Mouse (Mus musculus): ENCODE results near the gene Sbk2. TPM values are rescaled to one million over a fixed set of nuclear protein-coding genes. Genes with fewer than 3 reads are reported as not detected.

Gene Sbk2
- polyA plus RNA-seq, 1 experiment from 2014 or later: not detected

DNA sequence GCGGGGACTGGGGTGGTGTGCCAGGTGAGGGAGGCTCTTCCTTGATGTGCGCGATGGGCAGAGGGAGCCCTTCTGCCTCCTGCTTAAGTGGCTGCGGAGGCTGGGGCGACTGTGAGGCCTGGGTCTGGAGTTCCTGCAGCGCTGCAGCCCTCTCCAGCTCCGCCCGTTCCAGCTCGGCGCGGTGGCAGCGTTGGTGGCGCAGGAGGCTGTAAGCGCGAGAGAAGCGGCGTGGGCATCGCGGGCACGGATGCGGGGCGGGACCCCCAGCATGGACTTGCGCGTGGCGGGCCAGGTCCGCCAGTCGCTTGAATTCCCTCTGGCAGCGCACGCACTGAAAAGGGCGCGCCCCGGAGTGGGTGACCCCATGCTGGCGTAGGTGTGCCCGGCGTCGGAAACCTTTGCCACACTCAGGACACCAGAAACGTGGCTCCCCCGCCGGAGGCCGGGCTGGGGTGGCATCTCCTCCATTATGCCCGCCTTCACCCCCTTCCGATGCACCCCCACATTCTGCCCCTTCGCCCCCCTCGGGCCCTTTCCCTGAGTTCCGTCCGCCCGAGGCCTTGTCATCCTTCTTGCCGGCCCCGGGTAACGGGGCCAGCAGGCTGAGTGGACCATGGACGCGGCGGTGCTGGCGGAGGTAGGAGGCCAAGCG, 29.3 kb upstream of the Sbk2 start:
- 51% methylated on average over 55 of the region's 55 CpGs for WGBS (ENCODE audit: insufficient replicate concordance)
- no peak overlapping the region for H3K4me2 ChIP-seq
- H3K9ac ChIP-seq: no peak overlapping the region
- H3K36me3 ChIP-seq (replicated peaks): no peaks in the 10 kb centered on the region; the same call in 1 of the 2 replicates
- H3K9me3 ChIP-seq (replicated peaks): no peaks in the 10 kb centered on the region
- ATAC-seq (ENCODE audit: insufficient read depth): no peak
- peaks cover 39% of the 10 kb centered on the region for H3K27me3 ChIP-seq
- no peak overlapping the region for H3K4me3 ChIP-seq (replicated peaks)
- H3K4me1 ChIP-seq (replicated peaks): no peaks in the 10 kb centered on the region
- no peak overlapping the region for H3K27ac ChIP-seq (replicated peaks)

DNA sequence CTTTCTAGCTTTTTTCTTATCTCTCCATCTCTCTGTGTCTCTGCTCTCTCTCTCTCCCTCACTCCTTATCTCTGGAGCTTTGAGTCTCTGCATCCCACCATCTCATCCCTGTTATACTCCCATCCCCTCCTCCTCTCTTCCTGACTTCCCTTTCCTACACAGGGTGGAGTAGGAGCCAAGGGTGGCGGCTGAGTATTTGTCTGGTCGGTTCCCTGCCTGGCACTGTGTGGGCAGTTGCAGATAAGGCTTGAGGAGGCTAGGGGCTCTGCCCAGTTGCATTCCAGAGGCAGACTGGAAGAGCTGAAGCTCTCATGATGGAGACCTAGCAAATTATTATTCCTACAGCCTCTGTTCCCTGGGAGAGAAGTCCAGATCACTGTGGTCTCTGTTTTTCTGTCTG, 24.0 kb upstream of the Sbk2 start:
- 23% methylated on average over 2 of the region's 2 CpGs for WGBS (ENCODE audit: insufficient replicate concordance)

DNA sequence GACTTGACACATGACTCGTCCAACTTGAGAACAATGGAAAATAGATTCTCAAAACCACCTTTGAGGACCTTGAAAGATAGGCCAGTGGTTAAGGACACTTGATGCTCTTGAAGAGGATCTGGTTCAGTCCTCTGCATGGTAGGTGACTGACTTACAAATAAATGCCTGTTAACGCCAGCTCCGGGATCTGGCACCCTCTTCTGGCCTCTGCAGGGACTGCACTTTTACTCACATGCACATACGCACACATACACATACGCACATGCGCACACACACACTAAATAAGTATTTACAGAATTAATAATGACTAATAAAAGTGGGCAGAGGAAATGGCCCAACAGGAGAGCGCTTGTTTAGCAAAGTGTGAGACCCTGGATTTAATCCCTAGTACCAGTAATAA, 12.6 kb upstream of the Sbk2 start:
- H3K9me3 ChIP-seq (replicated peaks): no peaks in the 10 kb centered on the region
- no peaks in the 10 kb centered on the region for H3K36me3 ChIP-seq (replicated peaks)
- 72% methylated on average over 7 of the region's 7 CpGs for WGBS (ENCODE audit: insufficient replicate concordance)
- H3K27me3 ChIP-seq: no peaks in the 10 kb centered on the region
- no peak overlapping the region for H3K9ac ChIP-seq
- ATAC-seq (ENCODE audit: insufficient read depth): no peak
- H3K4me1 ChIP-seq (replicated peaks): no peaks in the 10 kb centered on the region
- no peak overlapping the region for H3K4me3 ChIP-seq (replicated peaks)
- no peak overlapping the region for H3K27ac ChIP-seq (replicated peaks)
- H3K4me2 ChIP-seq: no peak overlapping the region

More for the DNA sequence above, 24.0 kb upstream of the Sbk2 start:
- H3K4me1 ChIP-seq (replicated peaks): no peaks in the 10 kb centered on the region
- H3K36me3 ChIP-seq (replicated peaks): no peaks in the 10 kb centered on the region; the same call in 1 of the 2 replicates
- no peak overlapping the region for H3K9ac ChIP-seq
- no peak overlapping the region for H3K4me3 ChIP-seq (replicated peaks)
- no peaks in the 10 kb centered on the region for H3K9me3 ChIP-seq (replicated peaks)
- H3K27me3 ChIP-seq: peaks cover 6% of the 10 kb centered on the region
- H3K27ac ChIP-seq (replicated peaks): no peak overlapping the region
- H3K4me2 ChIP-seq: no peak overlapping the region
- no peak for ATAC-seq (ENCODE audit: insufficient read depth)

DNA sequence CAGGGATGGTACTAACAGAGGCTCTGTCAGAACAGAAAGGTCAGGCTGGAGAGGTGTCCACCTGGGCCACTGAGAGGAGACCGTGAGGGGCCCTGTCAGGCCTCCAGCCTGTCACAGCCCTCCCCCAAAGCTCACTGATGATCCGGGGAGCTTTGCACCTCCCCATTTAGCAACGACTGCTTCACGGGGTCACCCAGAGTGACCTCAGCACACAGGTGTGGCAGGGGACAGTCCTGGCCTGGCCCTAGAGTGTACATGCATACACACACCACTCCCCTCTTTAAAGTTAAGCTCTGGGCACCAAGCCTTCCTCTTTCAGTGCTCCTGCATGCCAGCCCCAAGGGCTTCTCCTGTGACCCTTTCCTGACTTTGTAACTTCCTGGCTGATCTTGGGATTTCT, 11.2 kb upstream of the Sbk2 start:
- no peaks in the 10 kb centered on the region for H3K9me3 ChIP-seq (replicated peaks)
- no peak overlapping the region for H3K27ac ChIP-seq (replicated peaks)
- no peak overlapping the region for H3K4me2 ChIP-seq
- no peak overlapping the region for H3K9ac ChIP-seq
- no peaks in the 10 kb centered on the region for H3K4me1 ChIP-seq (replicated peaks)
- no peak for ATAC-seq (ENCODE audit: insufficient read depth)
- WGBS (ENCODE audit: insufficient replicate concordance): 31% methylated on average over 4 of the region's 4 CpGs
- no peak overlapping the region for H3K4me3 ChIP-seq (replicated peaks)
- H3K36me3 ChIP-seq (replicated peaks): no peaks in the 10 kb centered on the region
- H3K27me3 ChIP-seq: no peaks in the 10 kb centered on the region

DNA sequence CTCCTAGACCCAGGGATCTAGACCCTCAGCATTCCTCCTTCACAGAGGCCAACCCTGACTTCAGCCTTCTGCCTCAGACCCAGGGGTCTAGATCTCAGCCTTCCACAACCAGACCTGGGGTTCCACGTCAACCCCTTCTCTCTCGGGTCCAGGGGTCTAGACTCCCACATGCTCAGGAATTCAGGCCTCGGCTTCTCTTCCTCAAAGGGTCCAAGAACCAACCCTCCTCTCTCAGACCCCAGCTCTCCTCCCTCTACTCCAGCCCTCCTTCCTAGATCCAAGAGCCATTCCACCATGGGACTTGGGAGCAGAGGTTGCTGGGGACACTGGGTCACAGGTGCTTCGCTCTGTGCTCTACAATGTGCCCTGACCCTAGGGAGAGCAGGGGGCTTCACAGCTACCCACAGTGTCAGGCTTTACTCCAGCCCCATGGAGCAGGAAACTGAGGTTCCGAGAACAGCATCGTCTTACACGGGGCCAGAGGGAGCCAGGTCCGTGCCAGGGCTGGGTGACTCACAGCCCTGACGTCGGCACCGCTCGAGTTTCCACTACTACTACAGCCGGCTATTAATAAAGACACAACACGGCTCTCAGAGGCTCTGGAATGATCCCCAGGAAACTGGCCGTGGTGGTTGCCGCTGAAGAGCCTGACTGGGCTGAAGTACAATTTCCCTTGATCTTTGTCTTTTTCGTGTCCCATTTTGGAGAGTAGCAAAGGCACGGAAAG, 8.3 kb upstream of the Sbk2 start:
- Histone ChIP-seq H3K9ac (no peak overlapping the region), H3K4me3 (replicated peaks) (no peak overlapping the region)
- ATAC-seq (ENCODE audit: insufficient read depth): no peak

DNA sequence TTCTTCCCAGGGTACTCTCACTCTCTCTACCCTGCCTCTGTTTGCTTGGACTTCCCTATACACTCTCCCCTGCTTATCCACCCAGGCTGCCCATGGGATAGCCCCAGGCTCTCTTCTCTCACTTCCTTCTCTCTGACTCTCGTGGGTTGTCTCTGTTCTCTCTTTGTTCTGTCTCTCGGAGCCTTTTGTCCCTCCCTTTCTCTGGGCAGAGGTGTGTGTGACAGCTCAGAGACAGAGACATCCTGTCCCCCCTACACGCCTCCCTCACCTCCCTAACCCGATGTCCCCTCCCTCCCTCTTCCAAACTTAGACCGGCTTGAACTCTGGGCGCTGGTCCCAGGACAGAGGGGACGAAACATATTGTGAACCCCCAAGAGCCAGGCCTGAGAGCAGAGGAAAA, 7.5 kb upstream of the Sbk2 start:
- no peak overlapping the region for H3K4me2 ChIP-seq
- H3K27ac ChIP-seq (replicated peaks): no peak overlapping the region
- WGBS (ENCODE audit: insufficient replicate concordance): 20% methylated on average over 7 of the region's 7 CpGs
- no peaks in the 10 kb centered on the region for H3K27me3 ChIP-seq
- no peaks in the 10 kb centered on the region for H3K36me3 ChIP-seq (replicated peaks)
- H3K4me3 ChIP-seq (replicated peaks): no peak overlapping the region
- no peak overlapping the region for H3K9ac ChIP-seq
- ATAC-seq (ENCODE audit: insufficient read depth): no peak
- no peaks in the 10 kb centered on the region for H3K4me1 ChIP-seq (replicated peaks)
- no peaks in the 10 kb centered on the region for H3K9me3 ChIP-seq (replicated peaks)

More for the DNA sequence above, 8.3 kb upstream of the Sbk2 start:
- H3K4me1 ChIP-seq (replicated peaks): no peaks in the 10 kb centered on the region
- H3K36me3 ChIP-seq (replicated peaks): no peaks in the 10 kb centered on the region
- no peaks in the 10 kb centered on the region for H3K9me3 ChIP-seq (replicated peaks)
- WGBS (ENCODE audit: insufficient replicate concordance): 43% methylated on average over 18 of the region's 18 CpGs
- no peaks in the 10 kb centered on the region for H3K27me3 ChIP-seq
- no peak overlapping the region for H3K27ac ChIP-seq (replicated peaks)
- H3K4me2 ChIP-seq: no peak overlapping the region

DNA sequence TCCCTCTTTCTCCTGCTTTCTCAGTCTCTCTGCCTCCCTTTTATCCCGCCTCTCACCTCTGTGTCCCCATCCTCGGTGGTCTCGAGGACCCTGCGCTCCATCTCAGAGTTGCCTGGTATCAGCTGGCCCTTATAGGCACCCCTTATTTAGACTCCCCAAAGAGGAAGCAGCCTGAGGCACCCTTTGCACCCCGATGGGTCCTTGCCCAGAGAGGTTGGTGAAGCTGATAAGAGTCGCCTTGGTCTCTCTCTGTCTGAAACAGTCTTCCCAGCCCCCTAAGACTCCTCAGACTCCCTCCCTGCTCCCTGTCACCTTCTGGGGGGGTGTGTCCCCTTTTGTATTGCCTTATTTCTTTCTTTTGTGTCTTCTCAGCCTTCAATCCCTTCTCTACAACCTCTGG, 6.9 kb upstream of the Sbk2 start, which contains the start of gene Sbk3:
Sbk3 (minus strand) TSS at position 101 of the 400 bp plus-strand sequence.
- Histone ChIP-seq H3K27me3 (no peaks in the 10 kb centered on the region), H3K27ac (replicated peaks) (no peak within 1 kb of the TSS), H3K4me2 (no peak within 1 kb of the TSS), H3K36me3 (replicated peaks) (no peaks in the 10 kb centered on the region), H3K4me3 (replicated peaks) (no peak within 1 kb of the TSS), H3K9ac (no peak within 1 kb of the TSS), H3K9me3 (replicated peaks) (no peaks in the 10 kb centered on the region), H3K4me1 (replicated peaks) (no peaks in the 10 kb centered on the region)
- ATAC-seq (ENCODE audit: insufficient read depth): no peak
- WGBS (ENCODE audit: insufficient replicate concordance): 23% methylated on average over 6 of the region's 6 CpGs

DNA sequence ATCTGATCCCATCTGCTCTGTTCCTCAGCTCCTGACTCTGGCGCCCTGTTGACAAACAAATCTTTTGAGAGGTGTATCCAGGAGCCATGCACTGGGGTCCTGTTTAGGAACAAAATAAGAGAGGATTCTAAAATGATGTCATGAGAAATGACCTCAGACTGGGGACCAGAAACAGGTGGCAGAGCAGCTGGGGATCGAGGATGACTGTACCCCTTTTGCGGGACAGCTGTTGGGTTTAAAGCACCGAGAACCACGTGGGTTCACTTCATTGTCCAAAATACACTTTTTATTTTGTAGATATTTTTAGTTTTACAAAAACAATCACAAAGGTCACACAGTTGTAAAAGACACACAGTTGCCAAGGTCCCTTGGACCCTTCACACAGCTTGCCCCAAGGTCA, 782 bp upstream of the Sbk2 start:
- 60% methylated on average over 5 of the region's 5 CpGs for WGBS (ENCODE audit: insufficient replicate concordance)

DNA sequence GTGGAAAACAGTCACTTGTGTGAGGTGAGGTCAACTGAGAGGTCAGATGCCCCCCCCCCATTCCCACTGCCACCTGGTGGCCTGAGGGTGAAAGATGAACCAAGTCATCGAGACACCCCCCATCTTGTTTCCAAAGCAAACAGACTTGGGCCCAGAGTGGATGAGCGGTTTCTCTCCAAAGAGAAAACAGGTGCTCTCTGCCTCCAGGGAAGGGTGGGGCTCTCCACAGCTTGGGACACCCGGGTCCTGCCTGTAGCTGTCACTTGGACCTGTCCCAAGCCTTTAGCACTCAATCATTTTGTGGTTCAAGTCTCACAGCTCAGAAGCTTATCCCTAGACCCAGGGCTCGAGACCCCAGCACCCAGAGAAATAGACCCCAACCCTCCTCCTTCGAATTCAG, 679 bp downstream of the Sbk2 start:
- no peak for ATAC-seq (ENCODE audit: insufficient read depth)
- Histone ChIP-seq H3K4me2 (no peak overlapping the region), H3K36me3 (replicated peaks) (no peaks in the 10 kb centered on the region), H3K4me1 (replicated peaks) (0 out of 2 replicates have a peak, but pooled peaks cover 2% of the 10 kb centered on the region), H3K4me3 (replicated peaks) (no peak overlapping the region), H3K27ac (replicated peaks) (no peak overlapping the region), H3K9me3 (replicated peaks) (no peaks in the 10 kb centered on the region), H3K9ac (no peak overlapping the region), H3K27me3 (no peaks in the 10 kb centered on the region)
- WGBS (ENCODE audit: insufficient replicate concordance): 45% methylated on average over 5 of the region's 5 CpGs

More for the DNA sequence above, 782 bp upstream of the Sbk2 start:
- Histone ChIP-seq H3K36me3 (replicated peaks) (no peaks in the 10 kb centered on the region), H3K4me2 (no peak overlapping the region), H3K4me3 (replicated peaks) (no peak overlapping the region), H3K9ac (no peak overlapping the region), H3K27me3 (no peaks in the 10 kb centered on the region), H3K27ac (replicated peaks) (no peak overlapping the region), H3K4me1 (replicated peaks) (0 out of 2 replicates have a peak, but pooled peaks cover 2% of the 10 kb centered on the region), H3K9me3 (replicated peaks) (no peaks in the 10 kb centered on the region)
- ATAC-seq (ENCODE audit: insufficient read depth): no peak

DNA sequence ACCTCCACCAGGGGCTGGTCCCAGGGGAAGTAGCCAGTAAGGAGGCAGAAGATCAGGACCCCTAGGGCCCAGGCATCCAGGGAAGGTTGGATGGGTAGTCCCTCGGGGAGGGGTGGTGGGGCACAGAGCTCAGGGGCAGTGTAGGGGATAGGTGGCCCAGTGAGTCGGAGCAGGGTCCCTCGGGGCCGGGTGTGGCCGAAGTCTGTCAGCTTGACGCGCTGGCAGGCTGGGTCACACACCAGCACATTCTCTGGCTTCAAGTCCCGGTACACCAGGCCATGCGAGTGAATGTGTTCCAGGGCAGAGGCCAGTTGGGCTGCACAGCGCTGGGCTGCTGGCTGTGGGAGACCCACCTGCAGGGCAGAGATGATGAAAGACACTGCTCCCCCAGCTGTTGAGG, 6.8 kb downstream of the Sbk2 start:
- WGBS (ENCODE audit: insufficient replicate concordance): 72% methylated on average over 10 of the region's 10 CpGs
- no peaks in the 10 kb centered on the region for H3K27me3 ChIP-seq
- no peak overlapping the region for H3K9ac ChIP-seq
- no peaks in the 10 kb centered on the region for H3K9me3 ChIP-seq (replicated peaks)
- H3K27ac ChIP-seq (replicated peaks): no peak overlapping the region
- H3K4me2 ChIP-seq: no peak overlapping the region
- H3K4me1 ChIP-seq (replicated peaks): no peaks in the 10 kb centered on the region
- no peak for ATAC-seq (ENCODE audit: insufficient read depth)
- no peaks in the 10 kb centered on the region for H3K36me3 ChIP-seq (replicated peaks)
- no peak overlapping the region for H3K4me3 ChIP-seq (replicated peaks)

DNA sequence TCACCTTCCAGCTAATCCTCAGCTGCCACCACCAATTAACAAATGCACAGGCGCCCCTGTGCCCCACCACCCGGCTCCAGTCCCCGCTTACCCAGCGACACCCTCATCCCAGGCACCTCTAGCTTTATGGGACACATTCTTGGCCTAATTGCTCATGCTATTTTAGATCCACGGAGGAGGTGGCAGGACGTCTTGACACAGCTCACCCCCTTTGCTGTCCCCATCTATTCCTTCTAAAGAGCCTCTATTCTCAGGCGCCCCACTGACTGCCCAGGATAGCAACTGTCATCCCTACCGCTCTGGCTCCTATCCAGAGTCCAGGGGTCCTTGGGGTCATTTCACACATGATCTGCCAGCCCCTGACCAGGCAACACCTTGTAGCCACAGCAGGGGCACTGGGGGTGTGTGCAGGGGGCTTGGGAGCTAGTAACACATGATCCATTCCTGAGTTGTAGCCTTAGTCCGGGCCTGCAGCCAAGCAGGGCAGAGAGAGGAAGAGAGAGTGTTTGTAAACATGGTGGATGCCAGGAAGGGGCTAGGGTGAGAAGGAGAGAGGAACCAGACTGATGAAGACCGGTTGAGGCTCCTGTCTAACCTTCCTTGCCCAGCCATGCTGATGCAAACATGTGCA, 10.3 kb downstream of the Sbk2 start:
- WGBS (ENCODE audit: insufficient replicate concordance): 30% methylated on average over 10 of the region's 10 CpGs
- Histone ChIP-seq H3K9ac (no peak overlapping the region), H3K4me3 (replicated peaks) (no peak overlapping the region), H3K27ac (replicated peaks) (no peak overlapping the region), H3K4me2 (no peak overlapping the region), H3K4me1 (replicated peaks) (no peaks in the 10 kb centered on the region), H3K36me3 (replicated peaks) (no peaks in the 10 kb centered on the region), H3K27me3 (no peaks in the 10 kb centered on the region), H3K9me3 (replicated peaks) (no peaks in the 10 kb centered on the region)
- ATAC-seq (ENCODE audit: insufficient read depth): no peak

Data from liver, embryonic 15.5 days (tissue).